Mouse (Mus musculus) layer of hippocampus, adult 6 months (tissue): Measurements from ENCODE around the gene Gm7971. TPM values are rescaled to one million over a fixed set of nuclear protein-coding genes. Genes with fewer than 3 reads are reported as not detected.

ENCODE experiments used
- long read RNA-seq, 2 experiments: library from polyadenylated mRNA; unstranded; transcript quantifications; one replicate each; pipeline ENCODE4 v2.0.0; 2019 to 2020
- polyA plus RNA-seq: library from polyadenylated mRNA; unstranded; fragments of <200 nt; fragmentation: Nextera tagmentation; gene quantifications from 2 replicates; pipeline ENCODE4 v1.2.3, GENCODE M21; 2021

Gm7971 gene
- not detected in 2 replicates for polyA plus RNA-seq
- long read RNA-seq, experiment 1: 0 reads
- long read RNA-seq, experiment 2: 0 reads

DNA sequence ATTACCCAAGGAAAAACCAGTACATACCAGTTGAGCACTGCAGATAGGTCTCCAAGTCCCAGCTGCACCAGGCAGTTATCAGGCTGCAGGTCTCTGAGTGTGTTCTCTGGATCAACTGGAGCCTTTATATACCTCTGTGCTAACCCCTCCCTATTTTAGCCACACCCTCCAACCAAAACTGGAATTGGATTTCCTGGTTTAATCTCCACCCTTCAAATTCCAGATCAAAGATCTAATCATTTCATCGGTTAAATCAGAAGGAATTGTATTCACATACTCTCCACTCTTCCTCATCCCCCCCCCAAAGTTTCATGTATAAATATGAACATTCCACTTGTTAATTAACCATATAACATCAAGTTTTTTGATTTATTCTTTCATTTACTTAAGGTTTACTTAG is at the start of gene Gm7971:
Gene Gm7971, minus strand, starts transcription at position 101 of the 400 bp plus-strand sequence.

Other genes starting within 250 kb of the Gm7971 start
- not detected in 2 replicates for gene D5Ertd577e, start 138.1 kb downstream of the Gm7971 start, polyA plus RNA-seq
- gene Gm3286, start 84.1 kb downstream of the Gm7971 start, polyA plus RNA-seq: not detected in 2 replicates
- gene Gm7978, start 141.3 kb upstream of the Gm7971 start, polyA plus RNA-seq: not detected in 2 replicates
- not detected in 2 replicates for gene Gm7982, start 147.1 kb upstream of the Gm7971 start, polyA plus RNA-seq
- gene E330014E10Rik, start 181.1 kb upstream of the Gm7971 start, polyA plus RNA-seq: not detected in 2 replicates